Mouse (Mus musculus): ENCODE results near the gene Ptgir.
"Not testable (repeated sequence)": the region's sequence is repeated elsewhere in the genome, so short reads cannot be mapped to it uniquely, and the experiment has no call there.

Ptgir gene

GRCm38 (mm10) chr7:16940292-16940691, 34.0 kb downstream of the Ptgir start:
- DNase-seq (ENCODE audit: low read depth, low spot score) = no peak

GRCm38 (mm10) chr7:16942861-16943260, 36.6 kb downstream of the Ptgir start:
- no peak for DNase-seq (ENCODE audit: low read depth, low spot score)

GRCm38 (mm10) chr7:16944061-16944807, 37.9 kb downstream of the Ptgir start, which contains the start of gene Pnmal2:
TSS of gene Pnmal2 (plus strand) at chr7:16944682.
- DNase-seq (ENCODE audit: low read depth, low spot score) = peak; percentile 95

GRCm38 (mm10) chr7:16944808-16945315, 38.6 kb downstream of the Ptgir start:
- DNase-seq (ENCODE audit: low read depth, low spot score) = peak; percentile 28

- no peak for DNase-seq (ENCODE audit: low read depth, low spot score)
Observed at GRCm38 (mm10) chr7:16945419-16945818, 39.1 kb downstream of the Ptgir start.

GRCm38 (mm10) chr7:16946441-16947348, 40.4 kb downstream of the Ptgir start:
- no peak for DNase-seq (ENCODE audit: low read depth, low spot score)

- no peak for DNase-seq (ENCODE audit: low read depth, low spot score)
Observed at GRCm38 (mm10) chr7:16947349-16947895, 41.1 kb downstream of the Ptgir start.

GRCm38 (mm10) chr7:16947959-16948361, 41.7 kb downstream of the Ptgir start:
- DNase-seq (ENCODE audit: low read depth, low spot score) = no peak

- no peak for DNase-seq (ENCODE audit: low read depth, low spot score)
Observed at GRCm38 (mm10) chr7:16948923-16949458, 42.7 kb downstream of the Ptgir start.

- DNase-seq (ENCODE audit: low read depth, low spot score) = peak; percentile 61
Observed at GRCm38 (mm10) chr7:16949908-16950841, 43.9 kb downstream of the Ptgir start.

GRCm38 (mm10) chr7:16950861-16951635, 44.8 kb downstream of the Ptgir start:
- peak; percentile 94 for DNase-seq (ENCODE audit: low read depth, low spot score)

GRCm38 (mm10) chr7:16953776-16954175, 47.5 kb downstream of the Ptgir start:
- DNase-seq (ENCODE audit: low read depth, low spot score) = not testable (repeated sequence)

GRCm38 (mm10) chr7:16955712-16956111, 49.4 kb downstream of the Ptgir start:
- no peak for DNase-seq (ENCODE audit: low read depth, low spot score)

- no peak for DNase-seq (ENCODE audit: low read depth, low spot score)
Observed at GRCm38 (mm10) chr7:16956410-16957265, 50.3 kb downstream of the Ptgir start.

GRCm38 (mm10) chr7:16959539-16960187, 53.4 kb downstream of the Ptgir start, which contains the start of gene Pnmal1:
TSS of gene Pnmal1 (plus strand) at chr7:16959679.
- peak; percentile 84 for DNase-seq (ENCODE audit: low read depth, low spot score)
